ENCODE assay signal across 11 mouse cellular contexts in genomic region chr9:106345630-106346029, GRCm38 (mm10). TPM values are rescaled to one million over a fixed set of nuclear protein-coding genes. Genes with fewer than 3 reads are reported as not detected.
DNase-seq lines count a peak whose midpoint lies in the region; ATAC-seq lines count a peak whose summit lies in the region.
"Had no signal": no experiment of that assay in that cellular context is flagged by ENCODE, and none has a peak within 500 bp of the region (broad histone marks: within the 10 kb centered on the region; RNA-seq: fewer than 3 reads in every experiment).

No protein-coding gene starts in this region.

- H3K9me3 ChIP-seq in heart, embryonic 13.5 days = no peaks in the 10 kb centered on the region
- no peaks in the 10 kb centered on the region for H3K9me3 ChIP-seq in midbrain, embryonic 10.5 days (replicated peaks)
- no peaks in the 10 kb centered on the region for H3K9me3 ChIP-seq in midbrain, embryonic 14.5 days (ENCODE audit: control insufficient read depth, low read length)

- H3K4me3 ChIP-seq in heart, embryonic 13.5 days = no peak overlapping the region
- no peak overlapping the region; the same call in 1 of the 2 replicates for H3K4me3 ChIP-seq in midbrain, embryonic 10.5 days
- H3K4me3 ChIP-seq in midbrain, embryonic 14.5 days (replicated peaks; ENCODE audit: low read depth, low read length) = no peak overlapping the region
- H3K4me3 ChIP-seq in macrophage (ENCODE audit: inconsistent target) = no peak overlapping the region

- no peaks in the 10 kb centered on the region for H3K36me3 ChIP-seq in heart, embryonic 13.5 days
- no peaks in the 10 kb centered on the region for H3K36me3 ChIP-seq in midbrain, embryonic 10.5 days
- no peaks in the 10 kb centered on the region for H3K36me3 ChIP-seq in midbrain, embryonic 14.5 days (ENCODE audit: control insufficient read depth, insufficient read depth, low read length)
- no peaks in the 10 kb centered on the region for H3K36me3 ChIP-seq in macrophage (ENCODE audit: inconsistent target)

- H3K4me2 ChIP-seq in heart, embryonic 13.5 days = peak overlapping the region; percentile 22; the same call in 1 of the 2 replicates
- no peak overlapping the region for H3K4me2 ChIP-seq in midbrain, embryonic 14.5 days (ENCODE audit: low read length)
- H3K4me2 ChIP-seq: lung, embryonic 14.5 days had no signal

- ATAC-seq in heart, embryonic 13.5 days (ENCODE audit: extremely low read depth, insufficient number of reproducible peaks, low FRiP score, low TSS enrichment) = no peak
- no peak for ATAC-seq in midbrain, embryonic 14.5 days (ENCODE audit: low FRiP score, low TSS enrichment)
- no peak for ATAC-seq in megakaryocyte-erythroid progenitor cell, adult 5-6 weeks (replicated peaks; ENCODE audit: low FRiP score, low TSS enrichment, poor library complexity, severe bottlenecking)

- DNase-seq in heart, adult 8-10 months (ENCODE audit: low spot score) = no peak
- no peak for DNase-seq in midbrain, embryonic 10.5 days (ENCODE audit: low spot score)
- no peak for DNase-seq in midbrain, embryonic 14.5 days
- no peak for DNase-seq in lung, postnatal 25 days (ENCODE audit: low spot score)
- DNase-seq: embryo, embryonic 11 days; kidney, adult 18-20 months; lung, embryonic 14.5 days; right cerebral cortex, postnatal 14 days had no signal

- H3K27me3 ChIP-seq in heart, embryonic 13.5 days (replicated peaks) = no peaks in the 10 kb centered on the region
- no peaks in the 10 kb centered on the region for H3K27me3 ChIP-seq in midbrain, embryonic 10.5 days (ENCODE audit: low read depth, poor library complexity, severe bottlenecking)
- no peaks in the 10 kb centered on the region for H3K27me3 ChIP-seq in midbrain, embryonic 14.5 days (ENCODE audit: control insufficient read depth, insufficient read depth, low read length)

- H3K4me1 ChIP-seq in heart, embryonic 13.5 days = peaks cover 32% of the 10 kb centered on the region
- H3K4me1 ChIP-seq in midbrain, embryonic 10.5 days = peaks cover 42% of the 10 kb centered on the region
- H3K4me1 ChIP-seq in midbrain, embryonic 14.5 days (ENCODE audit: control insufficient read depth, insufficient read depth, low read length) = peaks cover 11% of the 10 kb centered on the region; the same call in 1 of the 2 replicates

- no peaks in the 10 kb centered on the region for H3K79me2 ChIP-seq in macrophage (ENCODE audit: inconsistent target)

- 50% methylated on average over 6 of the region's 6 CpGs for WGBS in heart, embryonic 13.5 days
- 34% methylated on average over 6 of the region's 6 CpGs for WGBS in midbrain, embryonic 10.5 days
- WGBS in midbrain, embryonic 14.5 days = 36% methylated on average over 6 of the region's 6 CpGs
- WGBS in macrophage (ENCODE audit: missing documents) = 76% methylated on average over 6 of the region's 6 CpGs

- H3K27ac ChIP-seq in heart, embryonic 13.5 days (replicated peaks) = peak overlapping the region; percentile 74
- H3K27ac ChIP-seq in midbrain, embryonic 10.5 days (replicated peaks) = peak overlapping the region; percentile 79
- no peak overlapping the region for H3K27ac ChIP-seq in midbrain, embryonic 14.5 days (replicated peaks; ENCODE audit: low read depth, low read length)
- H3K27ac ChIP-seq in macrophage = peak overlapping the region; percentile 0; the same call in 1 of the 2 replicates

- peak overlapping the region; percentile 74 for H3K9ac ChIP-seq in heart, embryonic 13.5 days
- H3K9ac ChIP-seq in midbrain, embryonic 14.5 days (replicated peaks; ENCODE audit: low read length) = no peak overlapping the region
- H3K9ac ChIP-seq: lung, embryonic 14.5 days had no signal

RNA-seq across cellular contexts. Expression of gene Dusp7, which starts 22.8 kb away (rescaled TPM):
- polyA plus RNA-seq in heart, embryonic 13.5 days (2015; fragmentation: Nextera tagmentation; extraction: Ambion mirVana) = 8.6 and 10.4 TPM in 2 replicates
- total RNA-seq in heart, adult 8-10 months (2022) = 10 to 100 TPM; 53.4 to 67.0 (median 62.7) TPM
- polyA plus RNA-seq in midbrain, embryonic 10.5 days (2016; fragmentation: Nextera tagmentation; extraction: Ambion mirVana) = 11.4 and 14.1 TPM in 2 replicates
- 16.2 and 19.9 TPM in 2 replicates for polyA plus RNA-seq in midbrain, embryonic 14.5 days (2014; fragmentation: Nextera tagmentation; extraction: Ambion mirVana)
- total RNA-seq in macrophage (2018; cell fraction: chromatin; rRNA removed) = 10 to 100 TPM in 19 of 26 experiments, 1 to 10 TPM in 7; 4.1 to 46.7 (median 12.6) TPM
- total RNA-seq in macrophage (2018; cell fraction: cytosol; rRNA removed) = 10 to 100 TPM; 32.4 to 87.1 (median 54.1) TPM
- total RNA-seq in macrophage (2018; cell fraction: nucleus; rRNA removed) = 10 to 100 TPM; 16.5 to 77.6 (median 30.5) TPM
- polyA plus RNA-seq in macrophage (2018) = 58.0 to 112 TPM (median 63.3 TPM) in 3 replicates
- total RNA-seq in megakaryocyte-erythroid progenitor cell, adult 5-6 weeks (2014; fragmentation: Nextera tagmentation) = 19.0 and 22.9 TPM in 2 replicates
- 3.2 and 7.2 TPM in 2 replicates for total RNA-seq in megakaryocyte-erythroid progenitor cell, adult 5-6 weeks (2017)
